Mouse (Mus musculus): ENCODE results near the gene Mrgbp. TPM values are rescaled to one million over a fixed set of nuclear protein-coding genes. Genes with fewer than 3 reads are reported as not detected.
A peak's percentile ranks its signal among the peaks of the same experiment; 100 is the strongest.

The Mrgbp gene
- polyA plus RNA-seq (2015; fragmentation: Nextera tagmentation; extraction: Ambion mirVana), result 20.7 and 22.3 TPM in 2 replicates

GRCm38 (mm10) chr2:180581002-180581401, at the start of gene Mrgbp:
Mrgbp (plus strand) TSS chr2:180581304.
- peaks cover 13% of the 10 kb centered on the region for H3K36me3 ChIP-seq
- H3K27ac ChIP-seq, result no peak within 1 kb of the TSS
- peaks cover 11% of the 10 kb centered on the region for H3K4me1 ChIP-seq (replicated peaks)
- peaks cover 18% of the 10 kb centered on the region for H3K27me3 ChIP-seq (replicated peaks)
- 69% methylated on average over 3 of the region's 3 CpGs for WGBS
- H3K4me3 ChIP-seq (replicated peaks), result no peak within 1 kb of the TSS
- H3K4me2 ChIP-seq (replicated peaks), result no peak within 1 kb of the TSS
- H3K9ac ChIP-seq, result no peak within 1 kb of the TSS
- ATAC-seq, result no peak
- no peaks in the 10 kb centered on the region for H3K9me3 ChIP-seq

GRCm38 (mm10) chr2:180531671-180532385, 49.3 kb upstream of the Mrgbp start:
- H3K4me2 ChIP-seq (replicated peaks), result no peak overlapping the region
- 64% methylated on average over 7 of the region's 7 CpGs for WGBS
- 0 out of 2 replicates have a peak overlapping the region, but pooled peaks have one; percentile 19 for H3K27ac ChIP-seq
- peaks cover 17% of the 10 kb centered on the region for H3K4me1 ChIP-seq (replicated peaks)
- 0 out of 2 replicates have a peak, but pooled peaks have one; percentile 19 for ATAC-seq
- no peak overlapping the region for H3K9ac ChIP-seq
- H3K9me3 ChIP-seq, result no peaks in the 10 kb centered on the region
- H3K4me3 ChIP-seq (replicated peaks), result no peak overlapping the region
- H3K27me3 ChIP-seq (replicated peaks), result peaks cover 5% of the 10 kb centered on the region; the same call in 1 of the 2 replicates
- H3K36me3 ChIP-seq, result no peaks in the 10 kb centered on the region

GRCm38 (mm10) chr2:180532386-180532995, 48.6 kb upstream of the Mrgbp start:
- WGBS, result 38% methylated on average over 6 of the region's 6 CpGs
- Histone ChIP-seq H3K27ac (0 out of 2 replicates have a peak overlapping the region, but pooled peaks have one; percentile 19), H3K27me3 (replicated peaks) (peaks cover 3% of the 10 kb centered on the region; the same call in 1 of the 2 replicates), H3K4me1 (replicated peaks) (peaks cover 17% of the 10 kb centered on the region), H3K9me3 (no peaks in the 10 kb centered on the region), H3K4me3 (replicated peaks) (no peak overlapping the region), H3K36me3 (no peaks in the 10 kb centered on the region), H3K9ac (no peak overlapping the region), H3K4me2 (replicated peaks) (no peak overlapping the region)
- ATAC-seq, result 0 out of 2 replicates have a peak, but pooled peaks have one; percentile 23

GRCm38 (mm10) chr2:180533237-180533636, 47.9 kb upstream of the Mrgbp start:
- H3K4me3 ChIP-seq (replicated peaks), result no peak overlapping the region
- peaks cover 2% of the 10 kb centered on the region; the same call in 1 of the 2 replicates for H3K27me3 ChIP-seq (replicated peaks)
- H3K9me3 ChIP-seq, result no peaks in the 10 kb centered on the region
- no peak for ATAC-seq
- no peak overlapping the region for H3K4me2 ChIP-seq (replicated peaks)
- H3K36me3 ChIP-seq, result no peaks in the 10 kb centered on the region
- no peak overlapping the region for H3K9ac ChIP-seq
- peaks cover 17% of the 10 kb centered on the region for H3K4me1 ChIP-seq (replicated peaks)
- 76% methylated on average over 4 of the region's 4 CpGs for WGBS
- no peak overlapping the region for H3K27ac ChIP-seq

- Histone ChIP-seq H3K9ac (no peak overlapping the region), H3K4me3 (replicated peaks) (no peak overlapping the region), H3K27ac (no peak overlapping the region), H3K36me3 (no peaks in the 10 kb centered on the region), H3K9me3 (no peaks in the 10 kb centered on the region), H3K4me1 (replicated peaks) (peaks cover 11% of the 10 kb centered on the region; the same call in 1 of the 2 replicates), H3K27me3 (replicated peaks) (no peaks in the 10 kb centered on the region; the same call in 1 of the 2 replicates), H3K4me2 (replicated peaks) (no peak overlapping the region)
- 85% methylated on average over 2 of the region's 2 CpGs for WGBS
- no peak for ATAC-seq
These were observed 37.4 kb upstream of the Mrgbp start for GRCm38 (mm10) chr2:180543675-180544074.

- no peak for ATAC-seq
- Histone ChIP-seq H3K9ac (no peak overlapping the region), H3K27ac (no peak overlapping the region), H3K4me1 (replicated peaks) (peaks cover 11% of the 10 kb centered on the region; the same call in 1 of the 2 replicates), H3K9me3 (no peaks in the 10 kb centered on the region), H3K4me2 (replicated peaks) (no peak overlapping the region), H3K4me3 (replicated peaks) (no peak overlapping the region), H3K36me3 (no peaks in the 10 kb centered on the region), H3K27me3 (replicated peaks) (no peaks in the 10 kb centered on the region; the same call in 1 of the 2 replicates)
- 80% methylated on average over 18 of the region's 18 CpGs for WGBS
These were observed 36.1 kb upstream of the Mrgbp start for GRCm38 (mm10) chr2:180545046-180545445.

GRCm38 (mm10) chr2:180547384-180548106, 33.6 kb upstream of the Mrgbp start:
- ATAC-seq, result 0 out of 2 replicates have a peak, but pooled peaks have one; percentile 34
- no peak overlapping the region for H3K27ac ChIP-seq
- no peak overlapping the region for H3K4me3 ChIP-seq (replicated peaks)
- no peak overlapping the region for H3K9ac ChIP-seq
- no peaks in the 10 kb centered on the region for H3K36me3 ChIP-seq
- H3K9me3 ChIP-seq, result no peaks in the 10 kb centered on the region
- peaks cover 11% of the 10 kb centered on the region; the same call in 1 of the 2 replicates for H3K4me1 ChIP-seq (replicated peaks)
- no peaks in the 10 kb centered on the region for H3K27me3 ChIP-seq (replicated peaks)
- peak overlapping the region; percentile 28 for H3K4me2 ChIP-seq (replicated peaks)
- WGBS, result 11% methylated on average over 8 of the region's 8 CpGs

GRCm38 (mm10) chr2:180552340-180552739, 28.8 kb upstream of the Mrgbp start:
- H3K36me3 ChIP-seq, result no peaks in the 10 kb centered on the region
- H3K9me3 ChIP-seq, result no peaks in the 10 kb centered on the region
- H3K27ac ChIP-seq, result no peak overlapping the region
- peaks cover 12% of the 10 kb centered on the region for H3K4me1 ChIP-seq (replicated peaks)
- WGBS, result 53% methylated on average over 3 of the region's 3 CpGs
- H3K4me2 ChIP-seq (replicated peaks), result no peak overlapping the region
- no peak overlapping the region for H3K4me3 ChIP-seq (replicated peaks)
- ATAC-seq, result no peak
- no peak overlapping the region for H3K9ac ChIP-seq
- no peaks in the 10 kb centered on the region for H3K27me3 ChIP-seq (replicated peaks)

GRCm38 (mm10) chr2:180555219-180555618, 25.9 kb upstream of the Mrgbp start:
- Histone ChIP-seq H3K9me3 (no peaks in the 10 kb centered on the region), H3K9ac (no peak overlapping the region), H3K4me1 (replicated peaks) (peaks cover 4% of the 10 kb centered on the region; the same call in 1 of the 2 replicates), H3K36me3 (no peaks in the 10 kb centered on the region), H3K4me3 (replicated peaks) (no peak overlapping the region), H3K27me3 (replicated peaks) (no peaks in the 10 kb centered on the region), H3K27ac (no peak overlapping the region), H3K4me2 (replicated peaks) (no peak overlapping the region)
- WGBS, result 63% methylated on average over 3 of the region's 3 CpGs
- ATAC-seq, result no peak

- Histone ChIP-seq H3K4me1 (replicated peaks) (peaks cover 4% of the 10 kb centered on the region; the same call in 1 of the 2 replicates), H3K9ac (no peak overlapping the region), H3K9me3 (no peaks in the 10 kb centered on the region), H3K4me2 (replicated peaks) (no peak overlapping the region), H3K36me3 (no peaks in the 10 kb centered on the region), H3K27ac (no peak overlapping the region), H3K4me3 (replicated peaks) (no peak overlapping the region), H3K27me3 (replicated peaks) (no peaks in the 10 kb centered on the region; the same call in 1 of the 2 replicates)
- WGBS, result 61% methylated on average over 3 of the region's 3 CpGs
- no peak for ATAC-seq
These were observed 24.6 kb upstream of the Mrgbp start for GRCm38 (mm10) chr2:180556470-180556869.

- no peak overlapping the region for H3K4me2 ChIP-seq (replicated peaks)
- H3K4me3 ChIP-seq (replicated peaks), result no peak overlapping the region
- WGBS, result 61% methylated on average over 5 of the region's 5 CpGs
- no peak for ATAC-seq
- peaks cover 6% of the 10 kb centered on the region for H3K27me3 ChIP-seq (replicated peaks)
- H3K9me3 ChIP-seq, result no peaks in the 10 kb centered on the region
- no peak overlapping the region for H3K9ac ChIP-seq
- H3K36me3 ChIP-seq, result no peaks in the 10 kb centered on the region
- no peak overlapping the region for H3K27ac ChIP-seq
- no peaks in the 10 kb centered on the region for H3K4me1 ChIP-seq (replicated peaks)
These were observed 20.9 kb upstream of the Mrgbp start for GRCm38 (mm10) chr2:180560245-180560644.

- H3K36me3 ChIP-seq, result no peaks in the 10 kb centered on the region
- WGBS, result 39% methylated on average over 5 of the region's 5 CpGs
- H3K4me3 ChIP-seq (replicated peaks), result no peak overlapping the region
- H3K9me3 ChIP-seq, result no peaks in the 10 kb centered on the region
- H3K4me1 ChIP-seq (replicated peaks), result no peaks in the 10 kb centered on the region
- no peak for ATAC-seq
- peaks cover 6% of the 10 kb centered on the region for H3K27me3 ChIP-seq (replicated peaks)
- H3K27ac ChIP-seq, result no peak overlapping the region
- no peak overlapping the region for H3K4me2 ChIP-seq (replicated peaks)
- H3K9ac ChIP-seq, result no peak overlapping the region
These were observed 19.0 kb upstream of the Mrgbp start for GRCm38 (mm10) chr2:180562146-180562545.

Data from intestine, embryonic 15.5 days (tissue).